Mouse (Mus musculus): ENCODE results near the gene Kif2a.
"Not testable (repeated sequence)": the region's sequence is repeated elsewhere in the genome, so short reads cannot be mapped to it uniquely, and the experiment has no call there.

Gene Kif2a

DNA sequence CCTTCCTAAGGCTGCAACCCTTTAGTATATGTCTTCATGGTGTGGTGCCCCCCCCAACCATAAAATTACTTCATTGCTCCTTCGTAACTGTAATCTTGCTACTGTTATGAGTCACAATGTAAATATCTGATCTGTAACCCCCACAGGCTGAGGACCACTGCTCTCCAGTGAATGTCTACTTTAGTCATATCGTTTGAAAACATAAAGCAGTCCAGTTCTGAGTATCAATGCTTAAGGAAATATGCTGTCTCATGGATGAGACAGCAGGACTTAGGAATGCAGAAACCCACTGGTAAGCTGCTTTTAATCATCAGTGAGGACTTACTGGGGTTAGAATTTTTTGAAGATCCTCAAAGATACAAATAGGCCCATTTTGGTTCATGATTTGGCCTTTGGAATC lies 2.5 kb downstream of the Kif2a start:
- no peak for DNase-seq

DNA sequence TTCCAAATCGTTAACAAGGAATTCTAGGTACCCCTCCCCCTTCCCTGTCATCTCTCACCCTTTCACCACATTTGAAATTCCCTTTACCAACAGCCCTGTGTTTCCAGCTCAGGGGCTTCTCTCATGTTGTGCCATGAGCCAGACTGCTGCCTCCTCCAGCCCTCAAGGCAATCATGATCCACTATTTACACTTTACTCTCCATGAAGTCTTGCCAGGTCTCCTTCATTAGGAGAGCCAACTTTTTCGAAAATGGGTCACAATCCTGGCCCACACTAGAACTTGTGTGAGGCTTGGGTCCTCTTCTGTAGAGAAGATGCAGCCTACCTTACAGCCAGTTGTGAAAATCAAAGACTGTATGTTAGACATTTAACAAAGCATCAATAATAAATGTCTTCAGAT lies 8.0 kb downstream of the Kif2a start:
- DNase-seq = peak; percentile 71

DNA sequence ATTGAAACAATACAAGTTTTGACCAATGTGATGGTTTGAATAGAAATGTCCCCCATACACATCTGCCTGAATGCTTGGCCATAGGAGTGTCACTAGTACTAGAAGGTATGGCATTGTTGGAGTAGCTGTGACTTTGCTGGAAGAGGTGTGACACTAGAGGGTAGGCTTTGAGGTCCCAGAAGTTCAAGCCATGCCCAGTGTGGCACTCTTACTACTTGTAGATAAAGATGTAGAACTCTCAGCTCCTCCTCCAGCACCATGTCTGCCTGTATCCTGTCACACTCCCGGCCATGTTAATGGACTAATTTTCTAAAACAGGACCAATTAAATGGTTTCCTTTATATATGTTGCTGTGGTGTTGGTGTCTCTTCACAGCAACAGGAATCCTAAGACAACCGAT lies 10.3 kb downstream of the Kif2a start:
- DNase-seq = peak; percentile 19

DNA sequence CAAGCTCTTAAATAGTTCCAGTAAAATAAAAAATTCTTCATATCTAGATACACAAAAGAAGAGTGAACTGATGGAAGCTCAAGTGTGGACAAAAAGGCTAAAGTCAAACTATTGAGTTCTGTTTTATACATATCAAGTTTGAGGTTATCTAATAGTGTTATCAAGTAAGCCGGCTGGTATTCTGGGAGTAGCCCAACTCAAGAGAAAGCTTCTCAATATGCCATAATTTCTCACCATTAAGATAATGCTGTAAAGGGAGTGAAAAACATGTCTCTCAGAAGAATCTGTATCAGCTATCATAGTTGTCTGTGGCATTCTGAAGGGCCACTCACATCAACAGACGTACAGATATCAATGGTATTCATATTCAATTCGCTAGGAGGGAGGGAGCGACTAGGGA lies 13.8 kb downstream of the Kif2a start:
- no peak for DNase-seq

DNA sequence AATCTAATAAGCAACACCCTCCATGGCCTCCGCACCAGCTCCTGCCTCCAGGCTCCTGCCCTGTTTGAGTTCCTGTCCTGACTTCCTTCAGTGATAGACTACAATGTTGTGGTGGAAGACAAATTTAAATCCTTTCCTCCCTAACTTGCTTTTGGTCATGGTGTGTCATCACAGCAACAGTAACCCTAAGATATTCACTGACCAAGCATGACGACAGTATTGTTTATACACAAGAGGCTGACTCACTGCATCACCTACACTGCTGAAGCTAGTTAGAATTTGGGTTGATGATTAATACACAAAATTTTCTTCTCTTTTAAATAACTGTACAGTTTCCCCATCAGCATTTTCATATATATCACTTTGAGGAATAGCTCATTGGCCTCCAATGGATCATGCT lies 18.7 kb downstream of the Kif2a start:
- peak; percentile 69 for DNase-seq

DNA sequence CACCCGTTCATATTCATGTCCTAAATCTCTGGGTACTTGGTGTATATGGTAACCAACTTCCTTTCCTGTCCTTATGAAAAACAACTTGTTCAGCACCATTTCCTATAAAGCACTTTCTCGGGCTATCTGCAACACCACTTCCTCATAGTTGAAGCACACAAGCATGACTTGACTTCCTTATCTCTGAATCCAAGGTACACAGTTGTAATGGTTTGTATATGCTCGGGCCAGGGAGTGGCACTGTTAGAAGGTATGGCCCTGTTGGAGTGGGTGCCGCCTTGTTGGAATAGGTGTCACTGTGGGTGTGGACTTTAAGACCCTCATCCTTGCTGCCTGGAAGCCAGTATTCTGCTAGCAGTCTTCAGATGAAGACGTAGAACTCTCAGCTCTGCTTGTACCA lies 23.3 kb downstream of the Kif2a start:
- DNase-seq = peak; percentile 90

DNA sequence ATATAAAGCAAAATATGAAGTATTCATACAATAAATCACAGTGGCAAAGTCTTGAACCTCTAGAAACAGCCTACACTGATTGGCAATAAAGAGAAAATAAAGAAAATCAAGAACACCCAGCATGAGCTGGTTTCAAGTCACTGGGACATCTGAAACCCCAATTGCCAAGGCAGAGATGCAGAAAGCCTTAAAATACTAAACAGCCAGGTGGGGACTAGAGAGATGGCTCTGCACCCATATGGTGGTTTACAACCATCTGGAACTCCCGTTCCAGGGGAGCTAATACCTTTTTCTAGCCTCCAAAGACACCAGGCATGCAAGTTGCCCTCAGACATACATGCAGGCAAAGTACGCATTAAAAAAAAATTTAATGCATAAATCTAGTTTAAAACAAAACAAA lies 23.9 kb downstream of the Kif2a start:
- no peak for DNase-seq

DNA sequence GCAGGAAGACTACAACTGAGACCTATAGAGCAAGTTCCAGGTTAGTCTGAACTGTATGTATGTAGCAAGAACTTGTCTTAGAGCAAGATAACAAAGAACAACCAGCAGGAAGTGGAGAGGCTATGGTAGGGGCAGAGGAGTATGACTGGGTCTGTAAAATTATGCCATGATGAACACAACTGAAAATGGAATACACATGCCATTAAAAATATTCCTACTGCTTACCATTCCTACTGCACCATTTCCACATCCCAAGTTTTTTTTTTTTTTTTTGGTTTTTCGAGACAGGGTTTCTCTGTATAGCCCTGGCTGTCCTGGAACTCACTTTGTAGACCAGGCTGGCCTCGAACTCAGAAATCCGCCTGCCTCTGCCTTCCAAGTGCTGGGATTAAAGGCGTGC lies 24.4 kb downstream of the Kif2a start:
- not testable (repeated sequence) for DNase-seq

DNA sequence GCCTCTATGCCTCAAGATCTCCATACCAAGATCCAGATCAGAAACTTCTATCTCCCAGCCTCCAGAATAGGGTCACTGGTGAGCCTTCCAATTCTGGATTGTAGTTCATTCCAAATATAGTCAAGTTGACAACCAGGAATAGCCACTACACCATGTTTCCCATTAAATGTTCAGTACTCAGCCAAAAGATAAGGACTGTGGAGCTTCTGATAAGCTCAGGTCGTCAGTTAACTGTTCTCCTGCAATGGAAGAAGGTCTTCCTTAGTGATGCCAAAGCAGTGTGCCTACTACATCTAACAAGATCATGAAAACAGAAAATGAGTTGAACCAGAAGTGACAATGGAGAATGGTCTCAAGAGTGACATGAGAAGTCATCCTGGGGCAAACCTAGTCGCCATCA lies 25.0 kb downstream of the Kif2a start:
- DNase-seq = no peak

DNA sequence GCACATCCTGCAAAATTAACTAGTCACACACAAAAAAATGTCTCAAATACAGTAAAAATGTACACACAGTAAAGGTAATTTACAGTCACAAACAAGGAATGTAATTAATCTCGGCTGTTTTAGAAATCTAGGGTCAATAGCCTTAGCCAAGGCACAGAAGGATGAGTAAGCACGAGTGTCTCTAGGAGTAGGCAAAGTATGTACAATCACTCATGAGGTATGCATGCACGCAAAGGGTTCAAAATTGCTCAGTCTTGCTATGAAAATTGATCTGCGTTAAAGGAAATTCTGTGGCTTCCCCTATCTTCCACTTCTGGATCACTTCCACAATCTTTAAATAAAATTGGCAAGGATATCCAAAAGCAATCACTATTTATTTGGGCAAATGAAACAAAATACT lies 60.4 kb downstream of the Kif2a start:
- no peak for DNase-seq

DNA sequence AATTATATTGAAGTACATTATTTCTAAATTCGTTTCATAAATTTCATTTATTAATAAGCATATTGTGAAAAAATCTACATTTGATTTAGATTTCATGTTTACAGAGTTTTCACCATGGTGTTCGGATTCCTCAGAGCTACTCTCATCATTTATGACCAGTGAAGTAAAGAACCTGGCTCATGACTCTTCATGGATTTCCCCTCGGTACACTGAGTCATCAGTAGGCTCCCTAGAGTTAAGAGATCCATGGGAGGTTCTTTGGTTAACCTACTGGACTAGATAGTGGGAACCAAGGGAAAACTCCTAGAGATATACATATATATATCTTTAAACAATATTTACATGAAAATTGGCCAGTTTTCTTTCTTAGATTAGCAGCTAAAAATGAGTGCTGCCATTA lies 61.4 kb downstream of the Kif2a start:
- DNase-seq = no peak

DNA sequence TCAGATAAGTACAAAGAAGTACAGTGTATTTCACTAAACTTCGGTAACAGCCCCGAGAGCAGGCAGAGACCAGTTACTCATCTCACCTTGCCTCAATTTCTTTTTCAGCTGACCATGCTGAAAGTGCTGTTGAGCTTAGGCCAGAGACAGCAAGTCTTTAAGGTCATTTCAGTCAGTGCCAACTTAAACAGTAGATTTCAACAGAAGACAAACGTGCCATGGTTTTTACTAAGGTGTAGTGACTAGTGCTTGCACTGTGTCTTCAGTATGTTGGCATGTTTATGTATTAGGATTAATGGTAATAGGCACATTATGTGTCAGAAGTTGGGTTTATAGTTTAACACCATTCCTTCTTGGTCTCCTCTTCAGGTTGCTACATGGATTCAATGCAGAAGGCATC lies 63.6 kb downstream of the Kif2a start:
- DNase-seq = peak; percentile 64

DNA sequence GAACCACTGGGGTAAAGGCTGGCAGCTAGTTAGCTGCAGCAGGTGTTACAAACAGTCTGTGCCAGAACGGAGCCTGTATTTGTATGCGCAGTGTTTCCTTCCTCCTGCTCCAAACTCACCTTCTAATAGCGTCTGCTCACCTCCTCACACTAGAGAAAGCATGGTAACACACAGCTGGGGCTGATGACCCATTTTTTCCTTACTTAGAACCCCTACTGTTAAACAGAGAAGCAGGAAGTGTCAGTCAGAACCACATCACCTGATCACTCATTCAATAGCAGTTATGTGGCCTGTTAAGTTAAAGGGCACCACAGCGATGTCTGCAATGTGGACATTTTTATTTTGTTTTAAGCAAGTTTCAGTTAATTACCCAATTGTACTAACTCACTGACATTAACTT lies 64.4 kb downstream of the Kif2a start:
- no peak for DNase-seq

DNA sequence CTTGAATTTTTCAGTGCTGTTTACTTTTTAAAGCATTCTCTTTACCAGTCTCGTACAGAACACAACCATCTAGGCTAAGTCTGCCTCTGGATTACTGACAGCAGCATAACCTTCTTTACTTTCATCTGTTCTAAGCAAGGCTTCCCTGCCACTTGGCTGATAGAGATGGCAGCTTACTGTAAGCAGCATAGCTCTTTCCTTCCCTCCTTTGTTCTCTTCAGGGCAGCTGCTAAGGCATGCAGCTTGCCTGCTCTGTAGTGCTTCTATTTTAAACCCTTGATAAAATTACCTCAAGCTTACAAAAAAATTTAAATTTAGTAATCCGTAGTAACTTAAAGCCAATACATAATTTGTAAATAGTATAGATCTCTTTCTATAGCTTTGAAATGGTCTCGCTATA lies 67.0 kb downstream of the Kif2a start:
- DNase-seq = no peak

DNA sequence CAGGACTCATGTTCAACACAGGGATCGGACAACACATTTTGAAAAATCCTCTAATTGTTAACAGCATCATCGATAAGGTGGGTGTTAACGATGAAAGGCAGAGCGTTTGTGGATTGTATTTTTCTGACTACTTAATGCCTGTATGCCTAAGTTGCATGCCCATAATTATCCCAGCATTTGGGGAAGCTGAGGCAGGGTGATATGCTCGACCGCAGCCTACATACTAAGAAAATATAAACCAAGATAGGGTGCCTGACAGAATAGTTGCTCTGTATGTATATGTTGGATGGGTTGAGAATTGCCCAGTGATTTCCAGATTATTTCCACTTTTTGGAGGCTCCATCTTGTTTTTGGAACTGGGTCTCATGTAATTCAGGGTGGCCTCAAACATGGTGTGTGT lies 74.3 kb downstream of the Kif2a start:
- DNase-seq = peak; percentile 85

DNA sequence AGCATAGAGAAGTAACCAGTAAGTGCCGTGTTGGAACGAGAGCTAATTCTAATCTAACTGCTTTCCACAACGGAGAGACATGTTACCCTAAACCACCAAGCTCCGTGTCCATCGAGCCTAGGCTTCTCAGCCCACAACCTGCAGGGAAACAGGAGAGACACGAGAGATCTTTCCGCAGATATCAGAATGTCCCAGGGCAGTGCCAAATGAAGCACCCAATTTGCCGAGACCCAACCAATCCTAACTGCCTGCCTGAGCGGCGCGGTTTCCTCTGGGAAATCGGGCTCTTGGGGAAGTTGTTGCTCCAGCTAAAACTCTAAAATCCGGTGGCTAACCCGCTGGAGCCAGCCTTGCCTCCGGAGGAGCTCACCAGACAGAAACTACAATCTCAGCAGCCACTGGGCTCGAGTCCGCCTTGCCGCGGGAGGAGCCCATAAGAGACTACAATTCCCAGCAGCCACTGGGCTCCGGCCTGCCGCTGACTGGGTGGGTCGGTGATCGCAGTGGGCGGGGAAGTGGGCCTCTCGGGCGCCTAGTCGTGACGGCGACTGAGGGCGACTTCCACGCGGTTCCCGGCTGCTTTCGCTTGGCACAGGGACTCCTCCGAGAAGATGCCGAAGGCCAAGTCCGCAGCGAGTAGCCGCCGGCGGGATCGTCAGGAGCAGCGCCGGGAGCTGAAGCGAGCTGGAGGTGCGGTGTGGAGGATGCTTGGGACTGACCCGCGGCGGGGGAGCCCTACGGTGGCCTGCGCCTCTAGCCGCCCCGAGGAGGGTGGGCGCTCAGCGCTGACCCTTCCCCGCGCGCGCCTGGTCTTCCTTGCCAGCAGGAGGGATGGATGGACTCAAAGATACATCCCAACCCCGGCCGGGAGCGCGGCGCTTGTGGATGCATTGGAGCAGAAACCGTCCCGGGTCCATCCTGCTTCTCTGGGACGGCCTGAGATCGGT lies 75.1 kb downstream of the Kif2a start, which contains the start of gene Dimt1:
Dimt1 (plus strand) TSS at position 534 of the 947 bp plus-strand sequence.
- peak; percentile 99 for DNase-seq

DNA sequence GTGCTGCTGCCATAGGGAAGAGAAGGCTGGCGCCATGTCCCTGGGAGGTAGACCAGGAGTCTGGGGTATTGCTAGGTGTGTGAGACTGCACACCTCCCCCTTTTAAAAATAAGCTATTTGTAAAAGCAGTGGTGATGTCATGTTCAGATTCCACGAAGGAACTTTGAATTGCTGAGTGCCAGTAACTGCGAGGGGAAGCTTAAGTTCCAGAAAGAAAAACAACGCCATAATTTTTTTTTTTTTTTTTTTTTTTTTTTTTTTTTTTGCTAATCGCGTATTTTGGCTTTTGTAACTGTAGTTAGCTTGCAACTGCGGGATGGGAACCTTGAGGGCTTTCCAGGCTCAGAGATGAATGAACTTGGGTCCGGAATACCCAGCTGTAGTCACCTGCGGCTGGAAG lies 76.4 kb downstream of the Kif2a start:
- DNase-seq = no peak

DNA sequence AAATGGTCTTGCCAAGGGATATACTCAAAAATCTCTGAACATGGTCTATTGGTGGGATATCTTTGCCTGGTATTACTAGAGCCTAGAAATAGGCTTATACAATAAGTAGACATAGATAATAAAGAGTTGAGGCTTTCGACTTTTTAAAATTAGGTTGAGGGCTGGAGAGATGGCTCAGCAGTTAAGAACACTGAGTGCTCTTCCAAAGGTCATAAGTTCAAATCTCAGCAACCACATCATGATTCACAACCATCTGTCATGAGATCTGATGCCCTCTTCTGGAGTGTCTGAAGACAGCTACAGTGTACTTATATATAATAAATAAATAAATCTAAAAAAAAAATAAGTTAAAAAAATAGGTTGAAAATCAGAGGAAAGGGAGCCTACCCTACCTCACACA lies 79.2 kb downstream of the Kif2a start:
- no peak for DNase-seq

DNA sequence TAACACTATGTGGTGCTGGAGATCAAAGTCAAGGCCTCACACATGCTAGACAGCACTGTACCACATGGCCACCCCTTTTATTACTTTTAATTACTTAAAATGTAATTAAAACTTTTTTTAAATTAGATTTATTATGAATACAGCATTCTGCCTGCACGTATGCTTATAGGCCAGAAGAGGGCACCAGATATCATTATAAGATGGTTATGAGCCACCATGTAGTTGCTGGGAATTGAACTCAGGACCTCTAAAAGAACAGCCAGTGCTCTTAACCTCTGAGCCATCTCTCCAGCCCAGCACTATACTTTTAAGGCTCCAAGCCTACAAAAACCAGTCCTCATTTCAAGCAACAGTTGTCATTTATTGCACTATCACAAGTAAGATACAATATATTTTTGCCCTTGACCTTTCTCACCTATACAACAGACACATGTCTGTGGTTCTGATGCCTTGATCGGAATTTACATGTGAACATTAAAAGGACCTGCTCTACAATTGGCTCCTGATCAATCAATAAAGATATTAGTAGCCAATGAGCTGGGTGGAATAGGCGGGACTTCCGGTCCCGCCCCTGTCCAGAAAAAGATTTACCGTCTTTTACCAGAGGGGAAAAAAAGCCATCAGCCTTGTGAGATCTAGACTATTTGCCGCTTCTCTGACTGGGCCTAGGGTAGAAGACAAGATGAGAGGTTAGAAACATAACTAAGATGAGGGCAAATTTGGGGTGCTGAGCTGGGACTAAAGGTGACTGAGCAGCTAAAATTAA lies 80.5 kb downstream of the Kif2a start:
- no peak for DNase-seq

DNA sequence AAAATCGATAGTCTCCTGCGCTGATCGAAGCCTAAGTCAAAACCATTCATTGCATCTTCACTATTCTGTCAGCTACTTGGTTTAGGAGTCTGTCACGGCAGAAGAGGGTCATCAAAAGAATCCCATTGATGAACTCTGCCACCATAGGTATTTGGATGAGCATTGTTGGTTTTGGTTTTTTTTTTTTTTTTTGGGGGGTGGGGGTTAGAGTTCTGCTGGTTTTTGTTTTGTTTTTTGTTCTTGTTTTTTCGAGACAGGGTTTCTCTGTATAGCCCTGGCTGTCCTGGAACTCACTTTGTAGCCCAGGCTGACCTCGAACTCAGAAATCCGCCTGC lies 84.8 kb downstream of the Kif2a start:
- DNase-seq = no peak

DNA sequence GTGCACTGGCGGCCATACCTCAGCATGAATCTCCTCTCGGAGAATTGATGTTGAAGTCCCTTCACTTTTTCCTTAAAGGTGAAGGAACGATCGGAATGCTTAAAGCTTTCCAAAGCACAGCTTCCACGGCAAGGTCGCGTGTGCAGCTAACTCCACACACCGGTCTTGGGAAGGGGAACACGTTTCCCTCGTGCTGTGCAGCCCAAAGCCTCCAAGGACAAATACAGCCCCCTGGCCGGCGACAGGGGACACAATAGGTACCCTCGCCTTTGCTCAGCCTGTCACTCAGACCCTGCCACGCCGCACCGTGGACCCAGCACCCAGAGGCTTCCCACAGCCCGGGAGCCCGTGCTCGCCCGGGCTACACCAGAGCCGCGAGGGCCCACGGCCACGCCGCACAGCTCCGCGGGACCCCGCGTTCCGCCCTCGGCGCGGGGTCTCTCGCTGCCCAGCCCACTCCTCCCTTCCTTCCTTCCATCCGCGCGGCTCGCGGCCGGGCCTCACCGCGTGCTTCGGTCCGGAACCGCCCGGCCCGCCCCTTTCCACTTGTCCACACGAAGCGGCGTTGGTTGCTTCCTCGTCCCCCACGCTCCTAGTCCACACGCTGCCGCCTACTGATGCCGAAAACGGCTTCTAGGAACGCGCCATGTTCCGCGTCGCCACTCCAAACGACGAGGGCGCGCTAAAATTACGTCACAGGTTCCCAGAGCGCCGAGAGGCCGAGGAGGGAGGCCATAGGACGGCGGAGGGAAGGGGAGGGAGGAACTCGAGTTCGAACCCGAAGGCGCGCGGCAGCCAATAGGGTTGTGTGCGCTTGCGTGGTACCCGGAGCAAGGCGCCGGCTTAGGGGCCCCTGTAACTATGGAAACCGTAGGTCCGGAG lies 85.4 kb downstream of the Kif2a start, which contains the start of gene Ipo11:
Ipo11 (minus strand) TSS at position 703 of the 882 bp plus-strand sequence.
- DNase-seq = peak; percentile 99

DNA sequence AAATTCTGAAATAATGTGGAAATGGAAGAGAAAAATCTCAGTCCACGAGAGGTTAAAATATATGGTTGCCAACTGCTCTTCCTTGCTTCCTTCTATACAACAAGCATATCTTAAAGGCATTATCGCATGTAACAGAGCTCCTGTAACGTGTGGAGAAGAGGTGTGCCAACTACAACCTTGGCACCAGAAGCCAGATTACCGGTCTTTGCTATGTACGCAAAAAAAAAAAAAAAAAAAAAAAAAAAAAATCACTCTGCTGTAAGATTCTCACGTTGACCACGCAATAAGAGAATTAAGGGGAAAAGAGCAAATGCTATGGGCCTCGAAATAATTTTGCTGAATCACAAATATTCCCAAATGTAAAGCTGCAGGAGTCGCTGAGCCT lies 86.1 kb downstream of the Kif2a start:
- DNase-seq = no peak

DNA sequence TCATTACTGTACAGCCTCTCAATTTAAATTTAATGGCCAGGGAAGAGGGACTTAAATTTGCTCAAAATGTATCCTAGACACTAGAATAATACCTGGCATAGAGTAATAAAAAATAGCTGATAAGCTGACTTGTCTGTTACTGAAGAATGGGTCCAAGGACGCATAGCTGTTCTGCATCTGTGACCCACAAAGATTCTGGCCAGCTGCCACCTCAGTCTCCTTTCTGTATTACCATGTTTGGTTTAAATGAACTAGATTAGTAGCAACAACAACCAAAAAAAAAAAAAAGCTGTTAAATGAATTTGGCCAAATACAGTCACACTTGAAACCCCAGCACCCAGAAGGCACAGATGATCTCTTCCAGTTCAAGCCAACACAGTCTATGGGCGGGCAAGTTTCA lies 92.7 kb downstream of the Kif2a start:
- no peak for DNase-seq
